Mouse (Mus musculus) thymus, postnatal 25 days (tissue): ENCODE measurements at regions not wholly inside any gene's neighbourhood (a gene's known extent, or its start where the extent isn't known, plus 50 kb on each side); places are given as distances from the start of the nearest gene placed in this dataset.
A peak's percentile ranks its signal among the peaks of the same experiment; 100 is the strongest.

Experiments
- DNase-seq: peaks from one replicate; pipeline ENCODE4 v3.0.0; 2022

GRCm38 (mm10) chr1:80131354-80131753, 86.9 kb downstream of the Fam124b start:
- no peak for DNase-seq

- no peak for DNase-seq
Observed at GRCm38 (mm10) chr1:80123966-80124365, 94.3 kb downstream of the Fam124b start.

- no peak for DNase-seq
Observed at GRCm38 (mm10) chr1:80115913-80116312, 102.4 kb downstream of the Fam124b start.

GRCm38 (mm10) chr1:80107747-80108476, 110.4 kb downstream of the Fam124b start:
- no peak for DNase-seq

- DNase-seq: peak; percentile 7
Observed at GRCm38 (mm10) chr1:80106269-80106668, 112.0 kb downstream of the Fam124b start.

- no peak for DNase-seq
Observed at GRCm38 (mm10) chr1:80098266-80098665, 120.0 kb downstream of the Fam124b start.

- no peak for DNase-seq
Observed at GRCm38 (mm10) chr1:80091800-80092199, 126.5 kb downstream of the Fam124b start.

- DNase-seq: no peak
Observed at GRCm38 (mm10) chr1:80091350-80091749, 126.9 kb downstream of the Fam124b start.

GRCm38 (mm10) chr1:80088651-80089050, 129.6 kb downstream of the Fam124b start:
- DNase-seq: no peak

- no peak for DNase-seq
Observed at GRCm38 (mm10) chr1:80076357-80076756, 141.9 kb downstream of the Fam124b start.

- DNase-seq: no peak
Observed at GRCm38 (mm10) chr1:80074376-80074775, 143.9 kb downstream of the Fam124b start.

GRCm38 (mm10) chr1:80073950-80074349, 144.3 kb downstream of the Fam124b start:
- DNase-seq: no peak

GRCm38 (mm10) chr1:80069141-80069540, 149.1 kb downstream of the Fam124b start:
- no peak for DNase-seq

GRCm38 (mm10) chr1:80062121-80062520, 156.2 kb downstream of the Fam124b start:
- no peak for DNase-seq

GRCm38 (mm10) chr1:80061632-80062031, 156.6 kb downstream of the Fam124b start:
- DNase-seq: no peak

GRCm38 (mm10) chr1:80045141-80045540, 173.1 kb downstream of the Fam124b start:
- no peak for DNase-seq

- DNase-seq: no peak
Observed at GRCm38 (mm10) chr1:80040409-80040808, 177.9 kb downstream of the Fam124b start.

GRCm38 (mm10) chr1:80039891-80040290, 178.4 kb downstream of the Fam124b start:
- no peak for DNase-seq

- DNase-seq: no peak
Observed at GRCm38 (mm10) chr1:80039161-80039560, 178.2 kb upstream of the Serpine2 start.

GRCm38 (mm10) chr1:80038059-80038458, 177.1 kb upstream of the Serpine2 start:
- DNase-seq: no peak

- DNase-seq: no peak
Observed at GRCm38 (mm10) chr1:80036436-80036835, 175.5 kb upstream of the Serpine2 start.

- DNase-seq: no peak
Observed at GRCm38 (mm10) chr1:80033522-80033921, 172.5 kb upstream of the Serpine2 start.

- no peak for DNase-seq
Observed at GRCm38 (mm10) chr1:80033121-80033520, 172.1 kb upstream of the Serpine2 start.

GRCm38 (mm10) chr1:80032464-80032863, 171.5 kb upstream of the Serpine2 start:
- no peak for DNase-seq

- no peak for DNase-seq
Observed at GRCm38 (mm10) chr1:80030635-80031034, 169.7 kb upstream of the Serpine2 start.
